Mouse (Mus musculus) testis, postnatal 10 days (tissue): ENCODE data around the gene Ctdsp1.
"Not testable (repeated sequence)": the region's sequence is repeated elsewhere in the genome, so short reads cannot be mapped to it uniquely, and the experiment has no call there.

ENCODE experiments used
- DNase-seq: peaks from one replicate; pipeline ENCODE4 v3.0.0; 2021; ENCODE audit warnings: low spot score

Ctdsp1 gene

GRCm38 (mm10) chr1:74396456-74397222 lies 5.3 kb downstream of the Ctdsp1 start:
- DNase-seq, result not testable (repeated sequence)

GRCm38 (mm10) chr1:74397268-74397918 lies 6.1 kb downstream of the Ctdsp1 start:
- DNase-seq, result peak; percentile 99

GRCm38 (mm10) chr1:74397919-74398451 lies 6.7 kb downstream of the Ctdsp1 start:
- DNase-seq, result peak; percentile 81

- DNase-seq, result no peak
Observed at GRCm38 (mm10) chr1:74400531-74400930, 9.2 kb downstream of the Ctdsp1 start.

- DNase-seq, result no peak
Observed at GRCm38 (mm10) chr1:74401015-74401702, 9.8 kb downstream of the Ctdsp1 start.

GRCm38 (mm10) chr1:74404206-74404605 lies 12.9 kb downstream of the Ctdsp1 start:
- DNase-seq, result no peak

GRCm38 (mm10) chr1:74408589-74409504 lies 17.5 kb downstream of the Ctdsp1 start, which contains the start of gene Vil1:
TSS of gene Vil1 (plus strand) at chr1:74409376.
- DNase-seq, result no peak

GRCm38 (mm10) chr1:74411753-74412325 lies 20.5 kb downstream of the Ctdsp1 start:
- DNase-seq, result no peak

- DNase-seq, result no peak
Observed at GRCm38 (mm10) chr1:74412711-74413110, 21.4 kb downstream of the Ctdsp1 start.

GRCm38 (mm10) chr1:74415143-74415542 lies 23.8 kb downstream of the Ctdsp1 start:
- peak; percentile 66 for DNase-seq

GRCm38 (mm10) chr1:74418747-74419439 lies 27.6 kb downstream of the Ctdsp1 start:
- peak; percentile 64 for DNase-seq

- no peak for DNase-seq
Observed at GRCm38 (mm10) chr1:74419440-74419794, 28.1 kb downstream of the Ctdsp1 start.

GRCm38 (mm10) chr1:74423147-74423546 lies 31.8 kb downstream of the Ctdsp1 start:
- no peak for DNase-seq

GRCm38 (mm10) chr1:74425845-74426244 lies 34.5 kb downstream of the Ctdsp1 start:
- DNase-seq, result no peak

GRCm38 (mm10) chr1:74433220-74433619 lies 41.9 kb downstream of the Ctdsp1 start:
- DNase-seq, result no peak

GRCm38 (mm10) chr1:74434596-74434995 lies 43.3 kb downstream of the Ctdsp1 start:
- no peak for DNase-seq

- no peak for DNase-seq
Observed at GRCm38 (mm10) chr1:74435563-74435962, 44.3 kb downstream of the Ctdsp1 start.

GRCm38 (mm10) chr1:74437702-74438427 lies 46.6 kb downstream of the Ctdsp1 start:
- DNase-seq, result no peak

- DNase-seq, result no peak
Observed at GRCm38 (mm10) chr1:74439166-74439876, 48.0 kb downstream of the Ctdsp1 start.
